Mouse (Mus musculus) olfactory bulb, adult 2 months (tissue): ENCODE results near the gene Igf2bp3.

Experiments
- CTCF ChIP-seq: fragments of 200-500 bp; IDR thresholded peaks from 2 replicates; pipeline ENCODE4 v1.5.1; 2012; ENCODE audit warnings: low read depth, mild to moderate bottlenecking, low read length, moderate library complexity; ENCODE audit not compliant: insufficient read depth
- POLR2A ChIP-seq: fragments of 200-500 bp; IDR thresholded peaks from 2 replicates; pipeline ENCODE4 v1.6.1; 2012; ENCODE audit warnings: mild to moderate bottlenecking, low read depth, low read length, moderate library complexity; ENCODE audit not compliant: insufficient read depth

DNA sequence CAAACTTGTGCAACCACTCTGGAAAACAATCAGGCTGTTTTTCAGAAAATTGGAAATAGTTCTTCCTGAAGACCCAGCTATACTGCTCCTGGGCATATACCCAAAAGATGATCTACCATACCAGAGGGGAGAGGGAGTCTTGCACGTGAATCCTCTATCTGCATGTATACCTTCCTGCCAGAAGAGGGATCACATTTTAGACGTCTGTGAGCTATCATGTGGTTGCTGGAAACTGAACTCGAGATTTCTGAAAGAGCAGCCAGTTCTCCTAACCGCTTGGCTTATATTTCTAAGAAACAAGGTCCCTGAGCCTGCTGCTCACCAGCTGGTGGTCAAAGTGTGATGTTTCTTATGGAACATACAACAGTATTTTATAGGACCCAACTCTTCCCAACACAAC, 146.4 kb downstream of the Igf2bp3 start:
- TF ChIP-seq POLR2A = no peak
- no peak for TF ChIP-seq CTCF
